Mouse (Mus musculus) B cell, adult 62 days (primary cell): Measurements from ENCODE around the gene Olfr934. TPM values are rescaled to one million over a fixed set of nuclear protein-coding genes. Genes with fewer than 3 reads are reported as not detected.

ENCODE experiments used
- total RNA-seq: library from RNA; stranded (reverse); gene quantifications from 4 replicates; pipeline ENCODE4 v1.2.4, GENCODE M21; 2023

Gene Olfr934
- not detected in 4 replicates for total RNA-seq

DNA sequence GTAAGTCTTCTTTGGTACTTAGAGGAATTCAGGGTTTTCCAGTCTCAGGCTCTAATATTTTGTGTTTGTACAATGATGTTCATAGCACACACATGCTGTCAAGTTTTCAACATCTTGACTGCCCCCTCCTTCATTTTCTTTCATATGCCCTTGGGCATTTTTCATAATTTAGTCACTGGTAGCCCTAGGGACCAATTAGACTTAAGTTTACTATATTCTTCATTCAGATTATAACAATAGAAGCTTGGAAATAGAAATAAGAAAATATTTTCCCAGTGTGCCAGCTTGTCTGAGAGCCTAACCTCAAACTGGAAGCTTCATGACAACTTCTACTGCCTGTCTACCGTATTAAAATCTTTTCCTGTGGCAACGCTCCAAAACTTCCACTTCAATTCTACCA lies at the start of gene Olfr934:
Gene Olfr934 (minus strand): TSS at position 101 of the 400 bp plus-strand sequence.

DNA sequence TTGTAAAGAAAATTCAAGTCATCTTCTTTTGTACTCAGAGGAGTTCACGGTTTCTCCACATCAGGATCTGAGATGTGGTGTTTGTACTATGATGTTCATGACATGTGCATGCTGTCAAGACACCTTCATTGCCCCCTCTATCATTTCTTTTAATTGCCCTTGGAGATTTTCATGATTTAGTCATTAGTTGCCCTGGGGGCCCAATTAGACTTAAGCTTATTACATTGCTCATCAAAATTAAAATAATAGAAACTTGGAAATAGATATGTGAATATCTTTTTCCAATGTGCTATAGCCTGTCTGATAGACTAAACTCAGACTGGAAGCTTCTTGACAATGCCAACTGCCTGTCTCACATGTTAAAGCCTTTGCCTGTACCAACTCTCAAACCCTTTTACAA lies 35.2 kb upstream of the Olfr934 start, which contains the start of gene Olfr146:
Gene Olfr146 (minus strand): TSS at position 101 of the 400 bp plus-strand sequence.

DNA sequence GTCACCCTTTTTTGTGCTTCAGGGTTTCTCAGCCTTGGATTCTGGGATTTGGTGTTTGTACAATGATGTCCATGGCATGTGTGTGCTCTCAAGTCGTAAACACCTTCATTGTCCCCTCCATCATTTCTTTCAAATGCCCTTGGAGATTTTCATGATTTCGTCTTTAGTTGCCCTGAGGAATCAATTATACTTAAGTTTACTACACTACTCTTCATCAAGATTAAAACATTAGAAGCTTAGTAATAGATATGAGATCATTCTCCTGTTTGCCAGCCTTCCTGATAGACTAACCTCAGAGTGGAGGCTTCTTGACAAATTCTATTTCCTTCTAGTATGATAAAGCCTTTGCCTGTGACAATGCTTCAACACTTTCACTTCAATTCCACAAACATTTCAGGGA lies 11.5 kb upstream of the Olfr934 start, which contains the start of gene Olfr935:
Gene Olfr935 (minus strand): TSS at position 101 of the 400 bp plus-strand sequence.

DNA sequence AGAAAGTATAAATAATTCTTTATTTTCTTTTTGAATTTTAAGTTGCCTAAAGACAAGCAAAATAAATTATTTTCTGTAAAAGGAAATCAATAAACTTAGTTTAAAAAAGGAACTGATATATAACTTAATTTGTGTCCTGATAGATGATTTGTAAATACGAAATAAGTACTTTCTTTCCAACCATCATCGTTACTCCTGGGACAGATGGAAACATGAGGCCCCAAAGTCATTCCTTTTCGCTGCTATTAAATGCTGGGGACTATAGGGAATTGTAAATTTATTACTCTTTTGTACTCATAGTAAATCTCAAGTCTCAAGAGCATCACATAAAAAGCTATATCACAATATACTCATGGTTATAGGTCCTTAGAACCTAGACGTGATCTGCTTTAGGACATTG lies 16.1 kb downstream of the Olfr934 start, which contains the start of gene Olfr933:
Gene Olfr933 (plus strand): TSS at position 301 of the 400 bp plus-strand sequence.

Other genes with a start within 250 kb of the Olfr934 start
- 0.09 to 0.13 TPM (median 0.09 TPM) in 3 of 4 replicates, not detected in the other for gene Olfr920, start 236.0 kb downstream of the Olfr934 start, total RNA-seq
- not detected in 4 replicates for gene Olfr921, start 215.2 kb downstream of the Olfr934 start, total RNA-seq
- gene Olfr922, start 173.7 kb downstream of the Olfr934 start, total RNA-seq = not detected in 4 replicates
- gene Olfr923, start 161.8 kb downstream of the Olfr934 start, total RNA-seq = not detected in 4 replicates
- gene Olfr924, start 143.9 kb downstream of the Olfr934 start, total RNA-seq = not detected in 4 replicates
- not detected in 4 replicates for gene Olfr26, start 133.3 kb downstream of the Olfr934 start, total RNA-seq
- not detected in 4 replicates for gene Olfr926, start 111.2 kb downstream of the Olfr934 start, total RNA-seq
- not detected in 4 replicates for gene Olfr930, start 58.5 kb downstream of the Olfr934 start, total RNA-seq
- not detected in 4 replicates for gene Olfr933, start 16.0 kb downstream of the Olfr934 start, total RNA-seq
- gene Olfr935, start 11.4 kb upstream of the Olfr934 start, total RNA-seq = not detected in 4 replicates
- not detected in 4 replicates for gene Olfr146, start 35.1 kb upstream of the Olfr934 start, total RNA-seq
- not detected in 4 replicates for gene Olfr937, start 76.6 kb upstream of the Olfr934 start, total RNA-seq
- gene Olfr938, start 90.6 kb upstream of the Olfr934 start, total RNA-seq = not detected in 4 replicates
- not detected in 4 replicates for gene Olfr27, start 139.8 kb upstream of the Olfr934 start, total RNA-seq
- not detected in 4 replicates for gene Olfr943, start 178.0 kb upstream of the Olfr934 start, total RNA-seq
- not detected in 4 replicates for gene Olfr944, start 213.6 kb upstream of the Olfr934 start, total RNA-seq